Comparison of ENCODE assay signal across 8 mouse cellular contexts in genomic region chr9:52678179-52678838, GRCm38 (mm10). TPM values are rescaled to one million over a fixed set of nuclear protein-coding genes. Genes with fewer than 3 reads are reported as not detected.
A peak's percentile ranks its signal among the peaks of the same experiment; 100 is the strongest.
DNase-seq lines count a peak whose midpoint lies in the region; ATAC-seq and TF ChIP-seq lines count a peak whose summit lies in the region.

No protein-coding gene starts in this region.

- H3K9me3 ChIP-seq in lung, postnatal 0 days (ENCODE audit: low read length) = no peaks in the 10 kb centered on the region
- H3K9me3 ChIP-seq in embryonic facial prominence, embryonic 14.5 days (ENCODE audit: control insufficient read depth, low read length) = no peaks in the 10 kb centered on the region
- H3K9me3 ChIP-seq in hindbrain, embryonic 16.5 days (ENCODE audit: control insufficient read depth, low read length) = no peaks in the 10 kb centered on the region
- H3K9me3 ChIP-seq in liver, embryonic 11.5 days (ENCODE audit: control insufficient read depth, low read length) = no peaks in the 10 kb centered on the region
- no peaks in the 10 kb centered on the region for H3K9me3 ChIP-seq in stomach, embryonic 14.5 days (ENCODE audit: control insufficient read depth, low read depth, low read length)

- H3K9ac ChIP-seq in lung, postnatal 0 days (replicated peaks; ENCODE audit: low read depth) = no peak overlapping the region
- H3K9ac ChIP-seq in embryonic facial prominence, embryonic 14.5 days (ENCODE audit: low read depth, low read length) = peak overlapping the region; percentile 54
- peak overlapping the region; percentile 89 for H3K9ac ChIP-seq in hindbrain, embryonic 16.5 days (ENCODE audit: low read depth, low read length)
- no peak overlapping the region for H3K9ac ChIP-seq in liver, embryonic 11.5 days (ENCODE audit: low read depth, low read length)
- no peak overlapping the region for H3K9ac ChIP-seq in stomach, embryonic 14.5 days (replicated peaks; ENCODE audit: low read depth, low read length)

- H3K36me3 ChIP-seq in lung, postnatal 0 days (ENCODE audit: insufficient read depth, low read length) = no peaks in the 10 kb centered on the region
- no peaks in the 10 kb centered on the region for H3K36me3 ChIP-seq in embryonic facial prominence, embryonic 14.5 days (ENCODE audit: control insufficient read depth, insufficient read depth, low read length)
- H3K36me3 ChIP-seq in hindbrain, embryonic 16.5 days (ENCODE audit: control insufficient read depth, insufficient read depth, low read length) = no peaks in the 10 kb centered on the region
- no peaks in the 10 kb centered on the region for H3K36me3 ChIP-seq in liver, embryonic 11.5 days (ENCODE audit: control insufficient read depth, insufficient read depth, low read length)
- H3K36me3 ChIP-seq in stomach, embryonic 14.5 days (ENCODE audit: control insufficient read depth, insufficient read depth, low read length) = no peaks in the 10 kb centered on the region

- no peak for TF ChIP-seq EP300 in lung, postnatal 0 days (IDR thresholded peaks at IDR 0.05)

- TF ChIP-seq CTCF in lung, postnatal 0 days (IDR thresholded peaks at IDR 0.05) = no peak
- TF ChIP-seq CTCF in lung, adult 2 months (IDR thresholded peaks at IDR 0.05; ENCODE audit: insufficient read depth, low read length) = no peak

- DNase-seq in lung, postnatal 0 days (ENCODE audit: low spot score) = no peak
- DNase-seq in lung, adult 2 months = no peak
- peak; percentile 12 for DNase-seq in embryonic facial prominence, embryonic 14.5 days (ENCODE audit: low spot score)
- DNase-seq in liver, embryonic 11.5 days (ENCODE audit: low spot score) = no peak
- DNase-seq in adrenal gland, adult 18-20 months (ENCODE audit: low spot score in 2 of 2) = no peak
- DNase-seq in c-Kit-positive CD71-positive TER-119-positive erythroid progenitor cells, embryonic 14.5 days (ENCODE audit: low spot score) = no peak

- peak overlapping the region; percentile 24; the same call in 1 of the 2 replicates for H3K4me3 ChIP-seq in lung, postnatal 0 days (ENCODE audit: low read depth, low read length)
- no peak overlapping the region for H3K4me3 ChIP-seq in lung, adult 2 months (replicated peaks; ENCODE audit: extremely low read depth, low read depth, low read length)
- H3K4me3 ChIP-seq in embryonic facial prominence, embryonic 14.5 days (ENCODE audit: low read depth, low read length) = peak overlapping the region; percentile 46
- peak overlapping the region; percentile 78 for H3K4me3 ChIP-seq in hindbrain, embryonic 16.5 days (ENCODE audit: low read length)
- no peak overlapping the region for H3K4me3 ChIP-seq in liver, embryonic 11.5 days (ENCODE audit: low read depth, low read length)
- peak overlapping the region; percentile 32; the same call in 1 of the 2 replicates for H3K4me3 ChIP-seq in stomach, embryonic 14.5 days (ENCODE audit: low read depth, low read length)

- TF ChIP-seq POLR2A in lung, adult 2 months (IDR thresholded peaks at IDR 0.05; ENCODE audit: borderline replicate concordance, extremely low read depth, low read depth, low read length) = no peak

- WGBS in lung, postnatal 0 days = 3% methylated on average over 27 of the region's 28 CpGs
- 2% methylated on average over 28 of the region's 28 CpGs for WGBS in lung, adult 2 months
- WGBS in embryonic facial prominence, embryonic 14.5 days = 1% methylated on average over 18 of the region's 28 CpGs
- 0% methylated on average over 27 of the region's 28 CpGs for WGBS in hindbrain, embryonic 16.5 days
- WGBS in liver, embryonic 11.5 days = 2% methylated on average over 28 of the region's 28 CpGs
- 4% methylated on average over 28 of the region's 28 CpGs for WGBS in stomach, embryonic 14.5 days

- H3K4me1 ChIP-seq in lung, postnatal 0 days (ENCODE audit: insufficient read depth, low read depth, low read length) = no peaks in the 10 kb centered on the region
- H3K4me1 ChIP-seq in lung, adult 2 months (ENCODE audit: control insufficient read depth, insufficient read depth, low read length) = no peaks in the 10 kb centered on the region
- H3K4me1 ChIP-seq in embryonic facial prominence, embryonic 14.5 days (ENCODE audit: control insufficient read depth, insufficient read depth, low read length) = 0 out of 2 replicates have a peak, but pooled peaks cover 8% of the 10 kb centered on the region
- H3K4me1 ChIP-seq in hindbrain, embryonic 16.5 days (ENCODE audit: control insufficient read depth, insufficient read depth, low read depth, low read length) = peaks cover 5% of the 10 kb centered on the region
- H3K4me1 ChIP-seq in liver, embryonic 11.5 days (replicated peaks; ENCODE audit: control insufficient read depth, insufficient read depth, low read length) = no peaks in the 10 kb centered on the region
- H3K4me1 ChIP-seq in stomach, embryonic 14.5 days (ENCODE audit: control insufficient read depth, insufficient read depth, low read length) = 0 out of 2 replicates have a peak, but pooled peaks cover 8% of the 10 kb centered on the region

- ATAC-seq in lung, postnatal 0 days = no peak
- no peak for ATAC-seq in embryonic facial prominence, embryonic 14.5 days (ENCODE audit: low read depth)
- ATAC-seq in hindbrain, embryonic 16.5 days = peak; percentile 51
- ATAC-seq in liver, embryonic 11.5 days (replicated peaks; ENCODE audit: low FRiP score) = no peak
- no peak for ATAC-seq in stomach, embryonic 14.5 days (ENCODE audit: insufficient number of reproducible peaks, insufficient read depth, low FRiP score, low read depth)

- no peak overlapping the region for H3K27ac ChIP-seq in lung, postnatal 0 days (ENCODE audit: low read length)
- no peak overlapping the region for H3K27ac ChIP-seq in embryonic facial prominence, embryonic 14.5 days (replicated peaks; ENCODE audit: low read depth, low read length)
- H3K27ac ChIP-seq in hindbrain, embryonic 16.5 days (ENCODE audit: low read depth, low read length) = peak overlapping the region; percentile 93
- no peak overlapping the region for H3K27ac ChIP-seq in liver, embryonic 11.5 days (ENCODE audit: low read depth, low read length)
- H3K27ac ChIP-seq in stomach, embryonic 14.5 days (ENCODE audit: low read length) = no peak overlapping the region

- peaks cover 29% of the 10 kb centered on the region for H3K27me3 ChIP-seq in lung, postnatal 0 days (replicated peaks; ENCODE audit: insufficient read depth, low read length)
- H3K27me3 ChIP-seq in embryonic facial prominence, embryonic 14.5 days (replicated peaks; ENCODE audit: control insufficient read depth, insufficient read depth, low read length) = peaks cover 66% of the 10 kb centered on the region
- no peaks in the 10 kb centered on the region for H3K27me3 ChIP-seq in hindbrain, embryonic 16.5 days (replicated peaks; ENCODE audit: control insufficient read depth, insufficient read depth, low read length)
- peaks cover 45% of the 10 kb centered on the region for H3K27me3 ChIP-seq in liver, embryonic 11.5 days (replicated peaks; ENCODE audit: control insufficient read depth, insufficient read depth, low read length)
- peaks cover 30% of the 10 kb centered on the region for H3K27me3 ChIP-seq in stomach, embryonic 14.5 days (ENCODE audit: control insufficient read depth, insufficient read depth, low read length)

- H3K4me2 ChIP-seq in lung, postnatal 0 days (replicated peaks; ENCODE audit: low read depth, low read length) = peak overlapping the region; percentile 43
- peak overlapping the region; percentile 85 for H3K4me2 ChIP-seq in embryonic facial prominence, embryonic 14.5 days (ENCODE audit: low read depth, low read length)
- H3K4me2 ChIP-seq in hindbrain, embryonic 16.5 days (ENCODE audit: low read length) = peak overlapping the region; percentile 91
- peak overlapping the region; percentile 60 for H3K4me2 ChIP-seq in liver, embryonic 11.5 days
- peak overlapping the region; percentile 61 for H3K4me2 ChIP-seq in stomach, embryonic 14.5 days (replicated peaks; ENCODE audit: low read depth, low read length)

RNA-seq across cellular contexts. Expression of gene AI593442, which starts 1.3 kb away (rescaled TPM):
- polyA plus RNA-seq in lung, postnatal 0 days (2015; fragmentation: Nextera tagmentation; extraction: Ambion mirVana) = 2.2 and 2.5 TPM in 2 replicates
- polyA plus RNA-seq in lung, adult 2 months (2012; rRNA removed) = 0.05 and 0.08 TPM in 2 replicates
- polyA plus RNA-seq in embryonic facial prominence, embryonic 14.5 days (2014; fragmentation: Nextera tagmentation; extraction: Ambion mirVana) = 4.5 and 5.3 TPM in 2 replicates
- polyA plus RNA-seq in hindbrain, embryonic 16.5 days (2015; fragmentation: Nextera tagmentation; extraction: Ambion mirVana) = 92.4 and 95.2 TPM in 2 replicates
- polyA plus RNA-seq in liver, embryonic 11.5 days (2014; fragmentation: Nextera tagmentation; extraction: Ambion mirVana) = 0.10 and 0.21 TPM in 2 replicates
- 0.60 and 0.98 TPM in 2 replicates for polyA plus RNA-seq in stomach, embryonic 14.5 days (2014; fragmentation: Nextera tagmentation; extraction: Ambion mirVana)
- not detected for total RNA-seq in adrenal gland, adult 18-20 months (2021)

Comparison
In these comparisons a context has a peak if more than half of its experiments do, and no peak if none do; other contexts are left out.
1. H3K4me3 ChIP-seq: peak in lung, postnatal 0 days (single experiment), embryonic facial prominence, embryonic 14.5 days (single experiment), hindbrain, embryonic 16.5 days (single experiment) and stomach, embryonic 14.5 days (single experiment); none in lung, adult 2 months (single experiment) and liver, embryonic 11.5 days (single experiment).
2. H3K9ac ChIP-seq: peak in embryonic facial prominence, embryonic 14.5 days (single experiment) and hindbrain, embryonic 16.5 days (single experiment); none in lung, postnatal 0 days (single experiment), liver, embryonic 11.5 days (single experiment) and stomach, embryonic 14.5 days (single experiment).
3. RNA of gene AI593442, which starts 1.3 kb away (polyA plus RNA-seq): 92.4 to 95.2 TPM in hindbrain, embryonic 16.5 days; 4.5 to 5.3 TPM in embryonic facial prominence, embryonic 14.5 days, 2.2 to 2.5 TPM in lung, postnatal 0 days, 0.60 to 0.98 TPM in stomach, embryonic 14.5 days, 0.10 to 0.21 TPM in liver, embryonic 11.5 days and 0.05 to 0.08 TPM in lung, adult 2 months; every median in the first group is over 10 times any median in the second.
4. Peak in every context shown above with its lines, with median percentiles within 50 percentile points of each other: H3K4me2 ChIP-seq.